Mouse (Mus musculus): ENCODE results near the gene Maml3. TPM values are rescaled to one million over a fixed set of nuclear protein-coding genes. Genes with fewer than 3 reads are reported as not detected.
A peak's percentile ranks its signal among the peaks of the same experiment; 100 is the strongest.

The Maml3 gene
- polyA plus RNA-seq, 1 experiment from 2014 or later = 2.9 TPM

DNA sequence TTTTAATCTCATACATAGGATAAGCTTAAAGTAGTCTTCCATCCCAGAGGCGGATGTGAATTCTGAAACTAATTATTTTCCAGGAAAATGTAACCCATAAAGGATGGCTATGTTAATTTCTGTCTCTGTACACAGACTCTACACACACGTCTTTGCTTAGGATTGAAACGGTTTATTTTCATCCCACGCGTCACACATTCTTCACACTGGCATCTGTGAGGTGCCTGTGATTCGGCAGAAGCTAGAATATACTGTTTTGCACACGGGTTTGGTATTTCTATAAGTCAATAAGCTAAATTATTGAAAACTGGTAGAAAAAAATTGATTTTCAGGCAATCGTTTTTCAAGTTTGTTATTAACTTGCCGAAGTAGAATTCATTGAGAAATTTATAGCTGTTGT, 4.0 kb downstream of the Maml3 start:
- Histone ChIP-seq H3K27me3 (ENCODE audit: control insufficient read depth, insufficient read depth, low read length) (no peaks in the 10 kb centered on the region), H3K9me3 (ENCODE audit: control insufficient read depth, low read length) (no peaks in the 10 kb centered on the region), H3K4me2 (replicated peaks; ENCODE audit: low read depth) (peak overlapping the region; percentile 89), H3K4me3 (ENCODE audit: low read depth, low read length) (peak overlapping the region; percentile 84; the same call in 1 of the 2 replicates), H3K27ac (replicated peaks) (no peak overlapping the region; the same call in 1 of the 2 replicates), H3K9ac (ENCODE audit: low read length) (peak overlapping the region; percentile 87), H3K4me1 (replicated peaks; ENCODE audit: control insufficient read depth, insufficient read depth) (no peaks in the 10 kb centered on the region), H3K36me3 (ENCODE audit: control insufficient read depth, insufficient read depth, low read length) (no peaks in the 10 kb centered on the region)
- 34% methylated on average over 9 of the region's 9 CpGs for WGBS
- DNase-seq (ENCODE audit: low spot score) = no peak
- TF ChIP-seq EP300 (optimal IDR thresholded peaks at IDR 0.05) (no peak), CTCF (IDR thresholded peaks at IDR 0.05; ENCODE audit: low read depth) (no peak)
- no peak for ATAC-seq (ENCODE audit: low FRiP score, low TSS enrichment)

- DNase-seq (ENCODE audit: low spot score) (no peak), ATAC-seq (ENCODE audit: low FRiP score, low TSS enrichment) (no peak)
- Histone ChIP-seq H3K4me1 (replicated peaks; ENCODE audit: control insufficient read depth, insufficient read depth) (no peaks in the 10 kb centered on the region), H3K4me2 (replicated peaks; ENCODE audit: low read depth) (no peak overlapping the region), H3K36me3 (ENCODE audit: control insufficient read depth, insufficient read depth, low read length) (no peaks in the 10 kb centered on the region), H3K27me3 (ENCODE audit: control insufficient read depth, insufficient read depth, low read length) (no peaks in the 10 kb centered on the region), H3K9ac (ENCODE audit: low read length) (no peak overlapping the region), H3K4me3 (ENCODE audit: low read depth, low read length) (no peak overlapping the region), H3K27ac (replicated peaks) (no peak overlapping the region), H3K9me3 (ENCODE audit: control insufficient read depth, low read length) (no peaks in the 10 kb centered on the region)
- WGBS = 70% methylated on average over 4 of the region's 4 CpGs
- TF ChIP-seq EP300 (optimal IDR thresholded peaks at IDR 0.05) (no peak), CTCF (IDR thresholded peaks at IDR 0.05; ENCODE audit: low read depth) (no peak)
Measured at GRCm38 (mm10) chr3:52100306-52100705, 4.6 kb downstream of the Maml3 start.

- no peak overlapping the region for H3K27ac ChIP-seq (replicated peaks)
- no peaks in the 10 kb centered on the region for H3K4me1 ChIP-seq (replicated peaks; ENCODE audit: control insufficient read depth, insufficient read depth)
- no peak overlapping the region for H3K4me2 ChIP-seq (replicated peaks; ENCODE audit: low read depth)
- no peaks in the 10 kb centered on the region for H3K27me3 ChIP-seq (ENCODE audit: control insufficient read depth, insufficient read depth, low read length)
- 67% methylated on average over 1 of the region's 1 CpGs for WGBS
- DNase-seq (ENCODE audit: low spot score) (no peak), ATAC-seq (ENCODE audit: low FRiP score, low TSS enrichment) (no peak)
- no peak overlapping the region for H3K4me3 ChIP-seq (ENCODE audit: low read depth, low read length)
- H3K9me3 ChIP-seq (ENCODE audit: control insufficient read depth, low read length) = no peaks in the 10 kb centered on the region
- no peaks in the 10 kb centered on the region for H3K36me3 ChIP-seq (ENCODE audit: control insufficient read depth, insufficient read depth, low read length)
- TF ChIP-seq EP300 (optimal IDR thresholded peaks at IDR 0.05) (no peak), CTCF (IDR thresholded peaks at IDR 0.05; ENCODE audit: low read depth) (no peak)
- H3K9ac ChIP-seq (ENCODE audit: low read length) = no peak overlapping the region
Measured at GRCm38 (mm10) chr3:52099286-52099685, 5.6 kb downstream of the Maml3 start.

DNA sequence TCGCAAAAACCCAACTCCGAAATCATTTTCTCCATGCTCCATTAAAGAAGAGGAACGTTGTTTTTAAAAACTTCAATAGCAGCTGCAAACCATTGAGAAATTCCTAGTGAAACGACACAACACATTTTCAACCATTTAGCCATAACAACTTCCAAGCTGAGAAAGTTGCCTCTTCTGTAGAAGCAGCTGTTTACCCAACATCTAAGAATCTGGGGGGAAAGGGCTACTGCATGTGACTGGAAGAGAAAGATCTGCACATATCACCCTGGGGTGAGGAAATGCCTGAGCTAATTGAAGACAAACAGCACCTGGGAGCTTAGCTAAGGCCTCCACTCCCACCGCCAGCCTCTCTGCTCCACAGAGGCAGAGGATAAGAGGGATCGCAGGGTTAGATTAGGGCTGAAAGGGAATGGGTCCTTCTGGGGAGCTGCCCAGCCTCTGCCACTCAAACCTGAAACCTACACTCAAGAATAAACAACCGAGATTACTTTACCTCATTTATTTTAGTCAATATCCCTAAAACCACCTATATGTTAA, 13.5 kb downstream of the Maml3 start:
- DNase-seq (ENCODE audit: low spot score) (peak; percentile 38), ATAC-seq (ENCODE audit: low FRiP score, low TSS enrichment) (no peak)
- Histone ChIP-seq H3K9me3 (ENCODE audit: control insufficient read depth, low read length) (no peaks in the 10 kb centered on the region), H3K4me1 (replicated peaks; ENCODE audit: control insufficient read depth, insufficient read depth) (peaks cover 9% of the 10 kb centered on the region; the same call in 1 of the 2 replicates), H3K9ac (ENCODE audit: low read length) (no peak overlapping the region), H3K4me2 (replicated peaks; ENCODE audit: low read depth) (no peak overlapping the region), H3K27me3 (ENCODE audit: control insufficient read depth, insufficient read depth, low read length) (no peaks in the 10 kb centered on the region), H3K36me3 (ENCODE audit: control insufficient read depth, insufficient read depth, low read length) (no peaks in the 10 kb centered on the region), H3K4me3 (ENCODE audit: low read depth, low read length) (no peak overlapping the region), H3K27ac (replicated peaks) (peak overlapping the region; percentile 61)
- TF ChIP-seq EP300 (optimal IDR thresholded peaks at IDR 0.05) (no peak), CTCF (IDR thresholded peaks at IDR 0.05; ENCODE audit: low read depth) (no peak)
- WGBS = 36% methylated on average over 7 of the region's 7 CpGs

- Histone ChIP-seq H3K4me2 (replicated peaks; ENCODE audit: low read depth) (no peak overlapping the region), H3K9me3 (ENCODE audit: control insufficient read depth, low read length) (no peaks in the 10 kb centered on the region), H3K4me1 (replicated peaks; ENCODE audit: control insufficient read depth, insufficient read depth) (peaks cover 9% of the 10 kb centered on the region; the same call in 1 of the 2 replicates), H3K27ac (replicated peaks) (no peak overlapping the region), H3K36me3 (ENCODE audit: control insufficient read depth, insufficient read depth, low read length) (no peaks in the 10 kb centered on the region), H3K9ac (ENCODE audit: low read length) (no peak overlapping the region), H3K4me3 (ENCODE audit: low read depth, low read length) (no peak overlapping the region), H3K27me3 (ENCODE audit: control insufficient read depth, insufficient read depth, low read length) (no peaks in the 10 kb centered on the region)
- ATAC-seq (ENCODE audit: low FRiP score, low TSS enrichment) = no peak
- DNase-seq (ENCODE audit: low spot score) = no peak
- TF ChIP-seq CTCF (IDR thresholded peaks at IDR 0.05; ENCODE audit: low read depth) (no peak), EP300 (optimal IDR thresholded peaks at IDR 0.05) (no peak)
- WGBS = 67% methylated on average over 8 of the region's 8 CpGs
Measured at GRCm38 (mm10) chr3:52090230-52090873, 14.5 kb downstream of the Maml3 start.

Measured in stomach, postnatal 0 days (tissue).